Mouse (Mus musculus) heart, postnatal 0 days (tissue): ENCODE measurements around the gene Sertad2. TPM values are rescaled to one million over a fixed set of nuclear protein-coding genes. Genes with fewer than 3 reads are reported as not detected.

Experiments used
- ATAC-seq: fragments of 200-750 bp; cut with Nextera tagmentation; 2 replicates; pipeline ENCODE4 v1.8.0; 2017; ENCODE audit warnings: low read depth, moderate number of reproducible peaks, moderate library complexity; ENCODE audit not compliant: insufficient read depth
- DNase-seq: peaks from one replicate; pipeline ENCODE4 v3.0.0-alpha.2; 2016; ENCODE audit warnings: low spot score
- H3K27ac ChIP-seq: fragments of 300-500 bp; sonication (generic); 2 replicates; pipeline ENCODE4 v1.5.1; 2014; ENCODE audit warnings: low read depth, mild to moderate bottlenecking
- H3K27me3 ChIP-seq: fragments of 300-500 bp; sonication (generic); 2 replicates; pipeline ENCODE4 v1.6.1; 2014; ENCODE audit warnings: low read length, mixed read lengths; ENCODE audit not compliant: control insufficient read depth, insufficient read depth
- H3K36me3 ChIP-seq: fragments of 300-500 bp; sonication (generic); replicated peaks from 2 replicates; pipeline ENCODE4 v1.6.1; 2014; ENCODE audit warnings: low read length, mixed read lengths; ENCODE audit not compliant: control insufficient read depth, insufficient read depth
- H3K4me1 ChIP-seq: fragments of 300-500 bp; sonication (generic); 2 replicates; pipeline ENCODE4 v1.6.1; 2014; ENCODE audit warnings: antibody characterized with exemption; ENCODE audit not compliant: control insufficient read depth, insufficient read depth
- H3K4me2 ChIP-seq: fragments of 300-500 bp; sonication (generic); 2 replicates; pipeline ENCODE4 v1.6.1; 2014; ENCODE audit warnings: low read depth, mild to moderate bottlenecking, low read length, moderate library complexity
- H3K4me3 ChIP-seq: fragments of 300-500 bp; sonication (generic); 2 replicates; pipeline ENCODE4 v1.5.1; 2014; ENCODE audit warnings: low read depth, low read length
- H3K9ac ChIP-seq: fragments of 300-500 bp; sonication (generic); replicated peaks from 2 replicates; pipeline ENCODE4 v1.6.1; 2014; ENCODE audit warnings: low read depth, low read length, mixed read lengths
- H3K9me3 ChIP-seq: fragments of 300-500 bp; sonication (generic); replicated peaks from 2 replicates; pipeline ENCODE4 v1.6.1; 2016; ENCODE audit warnings: low read length; ENCODE audit not compliant: control insufficient read depth
- CTCF ChIP-seq: IDR thresholded peaks from 2 replicates; pipeline ENCODE4 v1.5.1; 2016; ENCODE audit warnings: antibody characterized with exemption, control low read depth, low read depth
- EP300 ChIP-seq: IDR thresholded peaks from 2 replicates; pipeline ENCODE4 v1.6.1; 2016; ENCODE audit warnings: antibody characterized with exemption, low read depth
- WGBS: fragments of 180-500 bp; shearing (Covaris S2); extraction: QIAGEN DNeasy Blood & Tissue Kit; methylation state at CpG from one replicate; pipeline ENCODE4 v1.1.7; 2014; 5-methylcytosine and 5-hydroxymethylcytosine counted together
- polyA plus RNA-seq: library from polyadenylated mRNA; unstranded; fragments of >200 nt; fragmentation: Nextera tagmentation; extraction: Ambion mirVana; gene quantifications from 2 replicates; pipeline ENCODE4 v1.2.1, GENCODE M21; 2015
- total RNA-seq: library from RNA; depleted of rRNA; stranded (reverse); fragments of >200 nt; gene quantifications from 2 replicates; pipeline ENCODE4 v1.2.3, GENCODE M21; 2014; ENCODE audit warnings: low replicate concordance

The Sertad2 gene
- total and polyA plus RNA-seq, 2 experiments from 2014 or later = 33.3 to 33.5 TPM

DNA sequence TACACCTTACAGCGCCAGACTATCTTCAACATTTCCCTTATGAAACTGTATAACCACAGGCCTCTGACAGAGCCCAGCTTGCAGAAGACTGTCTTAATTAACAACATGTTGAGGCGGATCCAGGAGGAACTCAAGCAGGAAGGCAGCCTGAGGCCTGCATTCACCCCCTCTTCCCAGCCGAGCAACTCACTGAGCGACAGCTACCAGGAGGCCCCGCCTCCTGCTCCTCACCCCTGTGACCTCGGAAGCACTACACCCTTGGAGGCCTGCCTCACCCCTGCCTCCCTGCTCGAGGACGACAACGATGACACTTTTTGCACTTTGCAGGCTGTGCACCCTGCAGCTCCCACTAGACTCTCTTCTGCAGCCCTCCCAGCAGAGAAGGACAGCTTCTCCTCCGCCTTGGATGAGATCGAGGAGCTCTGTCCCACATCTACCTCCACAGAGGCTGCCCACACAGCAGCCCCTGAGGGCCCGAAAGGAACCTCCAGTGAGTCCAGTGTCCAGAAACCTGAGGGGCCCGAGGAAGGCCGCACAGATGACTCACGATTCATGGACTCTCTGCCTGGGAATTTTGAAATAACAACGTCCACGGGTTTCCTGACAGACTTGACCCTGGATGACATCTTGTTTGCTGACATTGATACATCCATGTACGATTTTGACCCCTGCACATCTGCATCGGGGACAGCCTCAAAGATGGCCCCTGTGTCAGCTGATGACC is 105.0 kb downstream of the Sertad2 start:
- no peak for DNase-seq
- TF ChIP-seq EP300 = no peak
- no peak for TF ChIP-seq CTCF
- Histone ChIP-seq H3K27ac (no peak overlapping the region), H3K4me2 (no peak overlapping the region), H3K36me3 (peaks cover 28% of the 10 kb centered on the region), H3K9ac (no peak overlapping the region), H3K27me3 (no peaks in the 10 kb centered on the region), H3K4me1 (peaks cover 40% of the 10 kb centered on the region), H3K9me3 (no peaks in the 10 kb centered on the region), H3K4me3 (no peak overlapping the region)
- ATAC-seq = no peak
- 53% methylated on average over 19 of the region's 19 CpGs for WGBS

DNA sequence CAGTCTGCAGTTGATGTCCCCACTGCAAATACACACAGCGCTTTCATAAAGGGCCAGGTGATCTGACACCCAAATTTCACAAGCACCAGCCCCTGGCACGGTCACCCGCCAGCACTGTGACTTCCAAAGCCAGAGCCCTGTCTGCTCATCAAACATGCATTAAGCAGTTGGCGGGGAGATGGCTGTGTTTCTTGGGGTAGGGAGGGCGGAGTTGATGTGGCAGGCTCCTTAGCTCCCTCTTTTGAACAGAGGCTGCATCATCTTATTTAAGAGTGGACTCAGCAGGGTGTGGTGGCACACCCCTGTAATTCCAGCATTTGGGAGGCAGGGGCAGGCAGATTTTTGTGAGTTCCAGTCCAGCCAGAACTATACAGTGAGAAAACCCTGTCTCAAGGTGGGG is 106.4 kb downstream of the Sertad2 start:
- H3K4me3 ChIP-seq = no peak overlapping the region
- no peak overlapping the region for H3K9ac ChIP-seq
- H3K27ac ChIP-seq = no peak overlapping the region
- peaks cover 32% of the 10 kb centered on the region for H3K36me3 ChIP-seq
- ATAC-seq (no peak), DNase-seq (no peak)
- no peak overlapping the region for H3K4me2 ChIP-seq
- TF ChIP-seq EP300 (no peak), CTCF (no peak)
- no peaks in the 10 kb centered on the region for H3K9me3 ChIP-seq
- peaks cover 36% of the 10 kb centered on the region for H3K4me1 ChIP-seq
- no peaks in the 10 kb centered on the region for H3K27me3 ChIP-seq
- 86% methylated on average over 5 of the region's 5 CpGs for WGBS

DNA sequence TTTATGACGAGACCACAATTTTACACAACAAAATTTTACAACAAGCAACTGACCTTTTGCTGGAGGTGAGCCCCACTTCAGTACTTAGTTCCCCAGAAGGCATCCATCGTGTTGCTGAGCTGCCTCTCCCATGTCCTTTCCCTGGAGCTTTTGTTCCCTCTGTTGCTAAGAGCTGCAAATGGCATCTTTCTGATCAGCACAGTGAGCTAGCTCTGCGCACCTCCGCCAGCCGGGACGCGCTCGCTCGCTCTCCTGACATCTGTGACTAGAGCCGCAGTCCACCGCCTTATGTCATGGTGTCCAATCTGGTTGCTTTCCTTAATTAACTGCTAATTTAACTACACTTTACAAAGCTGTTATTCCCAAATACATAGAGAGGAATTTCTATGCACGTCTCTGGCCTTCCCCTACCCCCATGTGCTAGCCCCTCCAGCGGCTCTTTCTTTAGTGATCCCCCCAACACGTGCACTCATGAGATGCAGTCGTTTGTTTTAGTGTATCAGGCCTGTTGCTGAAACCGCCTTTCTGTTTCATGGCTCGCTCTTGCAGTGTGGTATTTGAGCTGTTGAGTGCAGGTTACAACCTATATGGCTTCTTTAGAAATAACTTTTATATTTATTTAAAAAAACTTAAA is 107.1 kb downstream of the Sertad2 start:
- peaks cover 32% of the 10 kb centered on the region for H3K36me3 ChIP-seq

GRCm38 (mm10) chr11:20651166-20651565 is 108.1 kb downstream of the Sertad2 start:
- TF ChIP-seq EP300 = no peak
- TF ChIP-seq CTCF = no peak
- no peaks in the 10 kb centered on the region for H3K9me3 ChIP-seq
- H3K27ac ChIP-seq = no peak overlapping the region
- ATAC-seq (no peak), DNase-seq (no peak)
- WGBS = 44% methylated on average over 1 of the region's 1 CpGs
- H3K4me1 ChIP-seq = peaks cover 32% of the 10 kb centered on the region
- H3K4me2 ChIP-seq = no peak overlapping the region
- peaks cover 32% of the 10 kb centered on the region for H3K36me3 ChIP-seq
- no peak overlapping the region for H3K4me3 ChIP-seq
- no peaks in the 10 kb centered on the region for H3K27me3 ChIP-seq
- H3K9ac ChIP-seq = no peak overlapping the region

More for the DNA sequence above, 107.1 kb downstream of the Sertad2 start:
- Histone ChIP-seq H3K9me3 (no peaks in the 10 kb centered on the region), H3K4me3 (no peak overlapping the region), H3K4me2 (no peak overlapping the region), H3K27me3 (no peaks in the 10 kb centered on the region), H3K4me1 (peaks cover 32% of the 10 kb centered on the region), H3K27ac (no peak overlapping the region), H3K9ac (no peak overlapping the region)
- WGBS = 92% methylated on average over 17 of the region's 17 CpGs
- no peak for DNase-seq
- no peak for ATAC-seq
- TF ChIP-seq EP300 (no peak), CTCF (no peak)

DNA sequence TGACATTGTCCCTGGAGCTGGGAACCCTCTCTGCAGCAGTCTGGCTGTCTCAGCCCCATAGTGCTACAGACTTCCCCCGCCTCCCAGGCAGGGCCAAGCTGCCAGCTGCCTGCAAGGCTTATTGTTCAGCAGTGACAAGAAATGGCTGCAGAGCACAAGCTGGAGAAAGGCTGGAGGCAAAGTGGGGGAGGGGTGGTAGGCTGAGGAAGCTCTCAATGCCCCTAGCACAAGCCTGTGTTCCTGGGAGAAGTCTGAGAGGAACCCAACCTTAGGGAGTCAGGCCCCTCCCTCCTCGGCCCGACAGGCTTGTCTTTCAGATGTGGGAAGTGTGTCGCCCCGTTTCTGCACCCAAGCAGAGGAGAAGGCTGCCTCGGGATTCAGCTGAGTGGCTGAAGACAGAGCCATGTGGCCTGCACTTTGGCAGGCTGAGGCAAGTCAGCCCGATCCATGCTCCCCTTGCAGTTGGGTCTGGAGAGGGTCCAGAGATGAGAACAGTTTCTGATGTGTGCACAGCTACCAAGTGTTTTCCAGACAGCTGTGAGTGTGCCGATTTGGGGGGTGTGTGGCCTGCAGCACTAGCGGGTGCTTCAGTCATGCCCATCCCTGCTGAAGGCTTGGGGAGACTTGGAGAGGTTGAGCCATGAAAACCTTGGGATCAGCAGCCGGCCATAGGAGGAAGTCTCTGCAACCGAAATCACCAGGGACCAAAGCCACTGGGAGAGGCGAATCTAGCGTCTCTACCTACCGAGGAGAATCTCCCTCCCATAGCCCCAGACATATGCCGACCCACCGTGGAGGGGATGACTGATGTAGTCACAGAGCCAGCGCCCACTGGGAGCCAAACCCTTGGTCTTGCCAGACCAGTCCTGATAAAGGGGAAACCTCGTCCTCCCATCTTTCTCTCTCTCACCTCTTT is 113.0 kb downstream of the Sertad2 start:
- Histone ChIP-seq H3K4me1 (peaks cover 23% of the 10 kb centered on the region), H3K9ac (0 out of 2 replicates have a peak overlapping the region, but pooled peaks have one; percentile 23), H3K4me2 (peak overlapping the region; percentile 53), H3K27ac (peak overlapping the region; percentile 53), H3K4me3 (peak overlapping the region; percentile 16), H3K9me3 (no peaks in the 10 kb centered on the region), H3K27me3 (no peaks in the 10 kb centered on the region), H3K36me3 (peaks cover 6% of the 10 kb centered on the region; the same call in 1 of the 2 replicates)
- 18% methylated on average over 17 of the region's 18 CpGs for WGBS
- no peak for TF ChIP-seq EP300
- no peak; the same call in 1 of the 2 replicates for TF ChIP-seq CTCF
- ATAC-seq (peak; percentile 70), DNase-seq (no peak)
